Mouse (Mus musculus): ENCODE results near the gene H2-D1.

DNA sequence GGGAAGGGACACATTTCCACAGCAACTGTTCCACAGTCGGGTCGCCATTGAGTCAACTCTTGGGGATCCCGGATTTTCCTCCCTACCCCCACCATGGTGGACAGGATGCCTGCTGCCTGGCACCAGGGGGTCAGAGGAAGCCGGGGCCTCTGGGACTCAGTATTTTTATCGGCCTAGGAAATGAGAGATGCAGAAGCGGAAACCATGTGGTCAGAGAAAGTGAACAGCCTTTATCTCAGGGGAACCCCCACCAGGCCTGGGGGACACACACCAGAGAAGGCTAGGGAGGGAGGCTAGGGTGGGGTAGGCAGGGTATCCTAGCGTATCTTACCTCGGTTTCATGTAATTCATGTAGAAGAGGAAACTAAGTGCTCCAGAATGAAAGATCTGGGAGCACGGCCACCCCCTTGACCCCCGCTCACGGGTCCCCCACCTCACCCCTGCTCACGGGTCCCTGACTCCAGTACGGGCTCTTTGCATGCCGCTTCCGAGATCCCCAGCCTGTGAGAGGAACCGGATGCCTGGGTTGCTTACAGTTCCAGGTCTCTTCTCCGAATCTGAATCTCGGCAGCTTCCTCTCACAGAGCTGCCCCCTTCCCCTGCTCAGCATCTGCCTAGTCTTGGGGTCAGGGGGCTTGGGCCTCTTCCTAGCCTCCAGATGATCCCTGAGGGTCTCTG is 43.9 kb upstream of the H2-D1 start:
- TF ChIP-seq MYOG (IDR thresholded peaks at IDR 0.05; ENCODE audit: control insufficient read depth in 1 of 3, insufficient read depth in 1 of 3, insufficient read length in 2 of 3, low read depth in 2 of 3): no peak
- no peak for TF ChIP-seq E2F4 (IDR thresholded peaks at IDR 0.05; ENCODE audit: insufficient read depth)
- no peak for TF ChIP-seq POLR2A (IDR thresholded peaks at IDR 0.05; ENCODE audit: insufficient read length, low read depth)
- TF ChIP-seq MAX (IDR thresholded peaks at IDR 0.05; ENCODE audit: low read depth): no peak
- no peak for TF ChIP-seq USF1 (IDR thresholded peaks at IDR 0.05; ENCODE audit: low read depth)
- TF ChIP-seq POLR2AphosphoS2 (IDR thresholded peaks at IDR 0.05; ENCODE audit: insufficient read length, low read depth): no peak
- TF ChIP-seq REST (IDR thresholded peaks at IDR 0.05; ENCODE audit: insufficient read depth, insufficient read length): no peak
- TF ChIP-seq TCF12 (IDR thresholded peaks at IDR 0.05; ENCODE audit: insufficient read depth, poor library complexity, severe bottlenecking): no peak
- TF ChIP-seq CEBPB (IDR thresholded peaks at IDR 0.05; ENCODE audit: insufficient read depth, poor library complexity, severe bottlenecking): no peak
- no peak for TF ChIP-seq MYOD1 (IDR thresholded peaks at IDR 0.05; ENCODE audit: control insufficient read depth in 1 of 3, insufficient read length in 2 of 3, low read depth in 2 of 3)
- TF ChIP-seq TCF3 (IDR thresholded peaks at IDR 0.05; ENCODE audit: insufficient read length, low read depth): no peak

All from myocyte (in vitro differentiated cells).